Mouse (Mus musculus) adrenal gland, adult (tissue): ENCODE data around the gene Egfl8.

Experiments used
- DNase-seq, 2 experiments: peaks; one replicate each; pipeline ENCODE4 v3.0.0; 2022 to 2023; ENCODE audit warnings: low spot score in 1 of 2; ENCODE audit not compliant: inconsistent age in 2 of 2

Gene Egfl8

GRCm38 (mm10) chr17:34583397-34583796 is 32.4 kb downstream of the Egfl8 start:
- peak; percentile 36 to 77 for DNase-seq

GRCm38 (mm10) chr17:34582528-34582927 is 33.2 kb downstream of the Egfl8 start:
- DNase-seq, result no peak

GRCm38 (mm10) chr17:34578070-34578469 is 37.7 kb downstream of the Egfl8 start:
- no peak for DNase-seq

- no peak for DNase-seq
These were observed 39.2 kb downstream of the Egfl8 start for GRCm38 (mm10) chr17:34576577-34576976.

GRCm38 (mm10) chr17:34572361-34572760 is 43.4 kb downstream of the Egfl8 start:
- no peak for DNase-seq

- DNase-seq, result peak in 1 of 2 experiments; percentile 43
These were observed 43.9 kb downstream of the Egfl8 start for GRCm38 (mm10) chr17:34571875-34572274.

- no peak for DNase-seq
These were observed 45.9 kb downstream of the Egfl8 start for GRCm38 (mm10) chr17:34569919-34570318.

- no peak for DNase-seq
These were observed 47.4 kb downstream of the Egfl8 start for GRCm38 (mm10) chr17:34568421-34568820.

- DNase-seq, result no peak
These were observed 48.5 kb downstream of the Egfl8 start for GRCm38 (mm10) chr17:34567311-34567710.

GRCm38 (mm10) chr17:34564796-34565195 is 51.0 kb downstream of the Egfl8 start:
- peak; percentile 44 to 65 for DNase-seq

GRCm38 (mm10) chr17:34564003-34564421 is 51.8 kb downstream of the Egfl8 start, which contains the start of gene Notch4:
Gene Notch4 (plus strand): TSS chr17:34564268.
- peak; percentile 69 to 70 for DNase-seq

GRCm38 (mm10) chr17:34563354-34563753 is 52.4 kb downstream of the Egfl8 start:
- DNase-seq, result no peak
